Mouse (Mus musculus): ENCODE measurements around the gene Sult2b1.

DNA sequence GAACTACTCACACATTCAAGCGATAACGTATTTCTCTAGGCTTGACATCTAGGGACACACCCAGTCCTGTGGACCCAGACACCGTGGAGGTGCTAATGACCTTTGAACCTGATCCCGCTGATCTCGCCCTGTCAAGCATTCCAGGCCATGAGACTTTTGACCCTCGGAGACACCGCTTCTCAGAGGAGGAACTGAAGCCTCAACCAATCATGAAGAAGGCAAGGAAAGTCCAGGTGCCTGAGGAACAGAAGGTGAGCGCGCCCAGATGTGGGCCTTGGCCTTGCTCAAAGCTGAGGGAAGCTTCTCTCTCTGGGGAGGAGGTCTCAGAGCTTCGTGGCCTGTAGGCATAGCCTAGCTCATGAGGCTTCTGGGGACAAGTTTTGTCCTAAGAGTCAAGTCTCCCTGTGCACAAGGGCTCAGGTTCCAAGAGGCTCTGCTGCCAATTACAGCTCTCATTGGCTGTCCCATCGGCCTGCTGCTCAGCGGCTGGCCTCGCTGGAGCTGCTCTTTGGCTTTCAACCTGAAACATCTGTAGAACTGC, 76.2 kb downstream of the Sult2b1 start:
- TF ChIP-seq CTCF (IDR thresholded peaks at IDR 0.05) (no peak), EP300 (IDR thresholded peaks at IDR 0.05; ENCODE audit: insufficient read depth, low read depth, low read length) (peak; percentile 4)
